Mouse (Mus musculus): ENCODE measurements around the gene Cttnbp2nl.

Gene Cttnbp2nl

GRCm38 (mm10) chr3:105058627-105059513 is 5.9 kb upstream of the Cttnbp2nl start:
- DNase-seq (ENCODE audit: low spot score in 2 of 2) = peak; percentile 15 to 41

GRCm38 (mm10) chr3:105055666-105056065 is 2.7 kb upstream of the Cttnbp2nl start:
- DNase-seq (ENCODE audit: low spot score in 2 of 2) = no peak

GRCm38 (mm10) chr3:105054952-105055351 is 2.0 kb upstream of the Cttnbp2nl start:
- no peak for DNase-seq (ENCODE audit: low spot score in 2 of 2)

- no peak for DNase-seq (ENCODE audit: low spot score in 2 of 2)
These were observed 704 bp upstream of the Cttnbp2nl start for GRCm38 (mm10) chr3:105053698-105054001.

- DNase-seq (ENCODE audit: low spot score in 2 of 2) = no peak
These were observed 592 bp downstream of the Cttnbp2nl start for GRCm38 (mm10) chr3:105052171-105052936.

- DNase-seq (ENCODE audit: low spot score in 2 of 2) = no peak
These were observed 1.8 kb downstream of the Cttnbp2nl start for GRCm38 (mm10) chr3:105051103-105051502.

- no peak for DNase-seq (ENCODE audit: low spot score in 2 of 2)
These were observed 3.1 kb downstream of the Cttnbp2nl start for GRCm38 (mm10) chr3:105049848-105050247.

- no peak for DNase-seq (ENCODE audit: low spot score in 2 of 2)
These were observed 5.3 kb downstream of the Cttnbp2nl start for GRCm38 (mm10) chr3:105047616-105048015.

GRCm38 (mm10) chr3:105046870-105047269 is 6.1 kb downstream of the Cttnbp2nl start:
- no peak for DNase-seq (ENCODE audit: low spot score in 2 of 2)

GRCm38 (mm10) chr3:105043746-105044145 is 9.2 kb downstream of the Cttnbp2nl start:
- DNase-seq (ENCODE audit: low spot score in 2 of 2) = no peak

GRCm38 (mm10) chr3:105040983-105041625 is 11.8 kb downstream of the Cttnbp2nl start:
- DNase-seq (ENCODE audit: low spot score in 2 of 2) = no peak

- no peak for DNase-seq (ENCODE audit: low spot score in 2 of 2)
These were observed 12.9 kb downstream of the Cttnbp2nl start for GRCm38 (mm10) chr3:105040002-105040401.

- no peak for DNase-seq (ENCODE audit: low spot score in 2 of 2)
These were observed 15.6 kb downstream of the Cttnbp2nl start for GRCm38 (mm10) chr3:105037240-105037770.

- no peak for DNase-seq (ENCODE audit: low spot score in 2 of 2)
These were observed 16.6 kb downstream of the Cttnbp2nl start for GRCm38 (mm10) chr3:105036281-105036847.

GRCm38 (mm10) chr3:105023371-105024005 is 29.5 kb downstream of the Cttnbp2nl start:
- no peak for DNase-seq (ENCODE audit: low spot score in 2 of 2)

GRCm38 (mm10) chr3:105019826-105020692 is 32.9 kb downstream of the Cttnbp2nl start:
- DNase-seq (ENCODE audit: low spot score in 2 of 2) = no peak

- DNase-seq (ENCODE audit: low spot score in 2 of 2) = no peak
These were observed 34.2 kb downstream of the Cttnbp2nl start for GRCm38 (mm10) chr3:105018783-105019105.

- DNase-seq (ENCODE audit: low spot score in 2 of 2) = no peak
These were observed 34.7 kb downstream of the Cttnbp2nl start for GRCm38 (mm10) chr3:105018085-105018782.

- DNase-seq (ENCODE audit: low spot score in 2 of 2) = no peak
These were observed 35.6 kb downstream of the Cttnbp2nl start for GRCm38 (mm10) chr3:105017314-105017713.

- no peak for DNase-seq (ENCODE audit: low spot score in 2 of 2)
These were observed 36.7 kb downstream of the Cttnbp2nl start for GRCm38 (mm10) chr3:105016204-105016603.
